Mouse (Mus musculus) natural killer cell, adult 2 months (primary cell): Measurements from ENCODE around the gene 1110004F10Rik.

Experiments
- DNase-seq, 2 experiments: peaks; one replicate each; pipeline ENCODE4 v3.0.0; 2022; ENCODE audit warnings: low spot score in 2 of 2

Gene 1110004F10Rik

GRCm38 (mm10) chr7:116145030-116145429 lies 105.8 kb downstream of the 1110004F10Rik start:
- no peak for DNase-seq

- no peak for DNase-seq
These were observed 107.9 kb downstream of the 1110004F10Rik start for GRCm38 (mm10) chr7:116147114-116147513.

GRCm38 (mm10) chr7:116149568-116149967 lies 110.4 kb downstream of the 1110004F10Rik start:
- peak; percentile 31 to 52 for DNase-seq

GRCm38 (mm10) chr7:116153781-116154368 lies 114.7 kb downstream of the 1110004F10Rik start:
- DNase-seq = no peak
